Mouse (Mus musculus) left cerebral cortex, adult 2 months (tissue): ENCODE measurements around the gene Cd93. TPM values are rescaled to one million over a fixed set of nuclear protein-coding genes. Genes with fewer than 3 reads are reported as not detected.

Source experiments
- DNase-seq, 2 experiments: peaks; one replicate each; pipeline ENCODE4 v3.0.0; 2021 to 2022; ENCODE audit warnings: low spot score in 2 of 2, mixed read lengths in 1 of 2; ENCODE audit errors: extremely low spot score in 1 of 2
- H3K27ac ChIP-seq: fragments of 200-600 bp; 2 replicates; pipeline ENCODE4 v1.8.1; 2022
- H3K4me3 ChIP-seq: fragments of 200-600 bp; 2 replicates; pipeline ENCODE4 v1.8.1; 2022
- CTCF ChIP-seq: fragments of 200-600 bp; IDR thresholded peaks from 2 replicates; pipeline ENCODE4 v1.8.1; 2022; ENCODE audit warnings: antibody characterized with exemption, mild to moderate bottlenecking, moderate library complexity
- intact Hi-C: fragments of 180-260 bp; cut with DNase I; formaldehyde crosslinking; loops from one replicate; pipeline ENCODE4 v1.15.1; 2025
- total RNA-seq, 2 experiments: library from RNA; stranded (reverse); gene quantifications; 2 replicates each; pipeline ENCODE4 v1.2.3; 2021

The Cd93 gene
- total RNA-seq, 2 experiments from 2014 or later, result 5.0 to 5.2 TPM

DNA sequence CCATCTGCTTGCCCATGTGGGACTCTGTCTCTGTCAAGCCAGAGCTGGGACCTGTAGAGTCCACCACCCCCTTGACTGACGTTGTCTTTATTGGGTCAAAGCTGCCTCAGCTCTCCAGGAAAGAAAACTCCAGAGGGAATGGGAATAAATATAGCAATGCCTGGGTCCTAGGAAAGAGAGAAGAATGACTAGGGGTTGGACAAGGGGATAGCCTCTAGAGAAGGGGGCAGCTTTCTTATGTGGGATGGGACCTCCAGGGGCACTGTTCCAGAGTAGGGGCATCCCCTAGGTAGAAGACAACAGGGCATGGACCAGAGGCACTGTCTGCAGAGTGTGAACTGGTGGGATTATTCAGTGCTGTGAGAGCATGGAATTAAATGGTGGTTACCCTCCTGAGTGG, 33.5 kb downstream of the Cd93 start:
- H3K27ac ChIP-seq, result no peak overlapping the region
- intact Hi-C loops, result loop anchor here (5.0 kb wide), 3 partner anchors 127 to 247 kb away; no protein-coding TSS in a partner anchor
- H3K4me3 ChIP-seq, result no peak overlapping the region
- no peak for TF ChIP-seq CTCF
- DNase-seq, result no peak

DNA sequence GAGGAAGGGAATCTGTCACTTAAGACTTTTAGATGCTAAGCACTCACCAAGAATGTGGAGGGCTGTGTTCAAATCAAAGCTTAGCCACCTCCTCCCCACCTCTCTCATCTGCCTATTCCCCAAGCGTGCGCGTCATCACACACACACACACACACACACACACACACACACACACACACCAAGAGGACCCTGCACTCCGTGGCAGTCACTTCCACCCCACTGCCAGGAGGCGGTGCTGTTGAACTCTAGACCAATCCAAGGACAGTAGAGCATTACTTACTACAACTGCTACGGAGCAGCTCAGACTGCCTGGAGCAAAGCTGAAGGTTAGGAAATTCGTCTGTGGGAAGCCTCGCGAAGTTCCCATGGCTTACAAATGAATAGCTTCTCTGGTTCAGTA, 34.2 kb downstream of the Cd93 start:
- Histone ChIP-seq H3K4me3 (no peak overlapping the region), H3K27ac (no peak overlapping the region)
- intact Hi-C loops, result loop anchor here (5.0 kb wide), 3 partner anchors 128 to 248 kb away; no protein-coding TSS in a partner anchor
- DNase-seq, result peak; percentile 71 to 78
- peak; percentile 59 for TF ChIP-seq CTCF

DNA sequence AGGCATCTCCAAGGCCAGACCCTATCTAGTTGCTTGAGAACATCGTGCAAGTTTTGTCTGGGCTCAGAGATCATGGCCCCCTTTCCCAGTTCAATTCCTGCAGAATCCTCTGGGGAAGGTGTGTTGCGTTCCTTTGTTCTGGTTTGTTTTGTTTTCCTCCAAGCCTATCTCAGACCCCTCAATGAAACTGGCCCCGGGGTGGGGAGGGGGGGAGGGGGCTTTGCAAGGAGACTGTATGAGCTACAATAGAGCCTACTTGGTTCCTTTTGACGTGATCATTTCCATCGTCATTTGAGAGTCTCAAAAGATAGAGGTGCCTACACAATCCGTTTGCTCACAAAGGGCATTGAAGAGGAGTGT, 34.6 kb downstream of the Cd93 start:
- intact Hi-C loops, result loop anchor here (5.0 kb wide), 3 partner anchors 129 to 249 kb away; no protein-coding TSS in a partner anchor
- no peak for TF ChIP-seq CTCF
- no peak for DNase-seq
- peak overlapping the region; percentile 40; the same call in 1 of the 2 replicates for H3K4me3 ChIP-seq
- H3K27ac ChIP-seq, result peak overlapping the region; percentile 57

DNA sequence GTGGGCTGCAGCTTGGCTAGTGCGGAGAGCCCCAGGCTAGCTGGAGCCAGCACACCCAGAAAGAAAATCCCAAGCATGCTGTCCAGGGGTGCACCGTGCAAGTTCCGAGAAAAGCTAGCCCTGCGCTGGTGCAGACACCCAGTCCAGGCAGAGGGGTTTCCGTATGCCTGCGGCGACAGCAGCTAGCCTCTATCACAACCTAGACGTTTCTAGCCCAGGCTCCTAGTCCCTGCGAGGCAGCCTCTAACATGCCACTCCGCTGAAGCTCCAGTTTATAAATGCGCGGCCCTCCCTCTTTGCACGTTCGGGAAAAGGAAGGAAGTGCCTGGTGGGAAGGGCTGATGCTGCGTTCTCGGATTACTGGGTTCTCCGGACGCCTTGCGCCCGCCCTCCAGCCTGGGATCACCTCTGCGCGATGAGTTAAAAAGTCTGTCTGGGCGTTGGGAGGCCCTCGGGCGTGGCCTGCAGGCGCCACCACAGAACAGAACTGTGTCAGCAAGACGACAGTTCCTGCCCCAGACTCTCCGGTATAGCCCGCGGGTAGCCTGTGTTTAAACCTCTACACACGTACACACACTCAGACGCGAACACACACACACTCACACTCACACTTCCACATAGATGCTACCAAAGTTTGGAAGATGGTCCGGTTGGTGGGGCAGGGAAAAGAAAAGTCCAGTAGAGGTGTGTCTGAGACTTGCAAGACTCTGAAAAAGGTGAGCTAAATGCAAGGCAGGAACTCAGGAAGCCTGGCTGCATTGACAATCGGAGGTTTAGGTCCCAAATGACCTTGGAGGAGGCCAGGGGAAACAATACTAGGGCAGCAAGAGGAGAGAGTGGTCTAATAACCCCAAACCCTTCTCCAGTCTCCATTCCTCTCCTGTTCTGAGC, 35.2 kb downstream of the Cd93 start, which contains the start of gene Thbd:
TSS of gene Thbd (minus strand) at position 319 of the 891 bp plus-strand sequence.
- intact Hi-C loops, result loop anchor here (5.0 kb wide), 3 partner anchors 129 to 249 kb away; no protein-coding TSS in a partner anchor
- peak in 1 of 2 experiments; percentile 22 for DNase-seq
- H3K27ac ChIP-seq, result peak within 1 kb of the TSS; percentile 57
- peak within 1 kb of the TSS; percentile 40 for H3K4me3 ChIP-seq
- TF ChIP-seq CTCF, result no peak

DNA sequence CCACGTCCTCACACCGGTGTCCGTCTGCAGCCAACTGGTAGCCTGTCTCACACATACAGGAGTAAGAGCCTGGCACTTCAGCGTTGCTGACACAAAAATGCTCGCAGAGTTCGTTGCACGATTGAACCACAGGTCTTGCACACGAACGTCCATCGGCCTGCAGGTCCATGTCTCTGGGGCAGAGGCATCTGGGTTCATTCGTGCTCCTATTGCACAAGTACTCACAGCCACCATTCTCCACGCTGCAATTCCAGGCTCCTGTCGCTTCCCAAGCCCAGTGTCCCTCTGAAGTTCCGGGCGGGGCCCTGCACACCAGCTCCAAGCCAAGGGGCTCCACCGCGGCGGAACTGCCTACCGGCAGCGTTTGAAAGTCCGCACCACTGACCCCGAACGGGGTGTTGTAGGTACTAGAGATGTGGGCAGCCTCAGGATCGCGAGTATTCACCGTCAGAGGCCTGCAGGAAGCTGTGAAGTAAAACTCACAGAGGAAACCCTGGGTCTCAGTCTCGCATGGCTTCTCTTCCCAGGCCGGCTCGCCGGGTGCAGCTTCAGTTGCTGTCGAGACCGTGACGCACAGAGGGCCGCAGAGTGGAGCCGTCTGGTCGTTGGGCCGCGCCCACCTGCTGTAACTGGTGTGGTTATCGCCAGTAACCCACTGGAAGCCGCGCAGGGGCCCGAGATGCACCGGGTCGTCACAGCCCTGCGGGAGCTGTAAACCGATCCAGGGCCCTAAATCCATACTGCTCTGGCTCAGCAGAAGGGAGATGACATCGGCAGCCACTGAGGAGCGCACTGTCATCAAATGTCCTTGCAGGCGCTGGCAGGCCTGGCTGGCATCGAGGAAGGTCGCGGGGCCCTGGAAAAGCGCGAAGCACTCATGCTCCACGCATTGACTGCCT, 36.1 kb downstream of the Cd93 start:
- intact Hi-C loops, result loop anchor here (5.0 kb wide), 3 partner anchors 130 to 250 kb away; no protein-coding TSS in a partner anchor
- no peak for TF ChIP-seq CTCF
- Histone ChIP-seq H3K4me3 (peak overlapping the region; percentile 40), H3K27ac (peak overlapping the region; percentile 38)
- no peak for DNase-seq

DNA sequence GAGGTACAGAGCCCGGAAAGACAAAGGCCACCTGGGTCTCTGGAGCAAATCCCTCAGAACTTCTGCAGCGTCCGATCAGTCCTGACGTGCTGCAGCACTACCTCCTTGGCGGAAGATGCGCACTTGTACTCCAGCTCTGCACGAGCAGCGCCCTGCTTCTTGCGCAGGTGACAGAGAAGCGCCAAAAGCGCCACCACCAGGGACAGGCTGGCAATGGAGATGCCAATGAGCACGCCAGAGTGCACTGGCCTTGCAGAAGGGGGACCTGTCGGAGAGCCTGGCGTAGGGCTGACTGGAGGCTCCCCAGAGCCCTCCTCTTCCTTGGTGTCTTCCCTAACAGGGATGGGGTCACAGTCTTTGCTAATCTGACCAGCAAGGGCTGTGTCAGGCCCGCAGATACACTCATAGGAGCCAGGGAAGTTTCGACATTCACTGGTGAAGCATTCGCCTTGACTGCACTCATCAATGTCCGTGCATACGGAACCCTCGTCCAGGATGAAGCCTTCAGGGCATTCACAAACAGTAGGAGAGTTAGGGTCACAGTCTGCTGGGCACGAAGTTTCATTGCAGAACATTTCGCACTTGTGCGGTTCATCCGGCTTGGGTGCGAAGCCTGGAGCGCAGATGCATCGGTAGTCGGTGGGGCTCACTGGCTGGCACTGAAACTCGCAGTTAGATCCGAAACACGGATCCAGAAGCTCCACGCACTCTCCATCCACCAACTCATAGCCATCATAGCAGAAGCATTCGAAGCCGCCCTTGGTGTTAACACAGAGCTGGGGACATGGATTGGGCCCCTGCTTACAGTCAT, 37.0 kb downstream of the Cd93 start:
- TF ChIP-seq CTCF, result peak; percentile 34
- peak overlapping the region; percentile 40 for H3K4me3 ChIP-seq
- peak in 1 of 2 experiments; percentile 26 for DNase-seq
- intact Hi-C loops, result loop anchor here (5.0 kb wide), 3 partner anchors 131 to 251 kb away; no protein-coding TSS in a partner anchor
- H3K27ac ChIP-seq, result peak overlapping the region; percentile 37; the same call in 1 of the 2 replicates

DNA sequence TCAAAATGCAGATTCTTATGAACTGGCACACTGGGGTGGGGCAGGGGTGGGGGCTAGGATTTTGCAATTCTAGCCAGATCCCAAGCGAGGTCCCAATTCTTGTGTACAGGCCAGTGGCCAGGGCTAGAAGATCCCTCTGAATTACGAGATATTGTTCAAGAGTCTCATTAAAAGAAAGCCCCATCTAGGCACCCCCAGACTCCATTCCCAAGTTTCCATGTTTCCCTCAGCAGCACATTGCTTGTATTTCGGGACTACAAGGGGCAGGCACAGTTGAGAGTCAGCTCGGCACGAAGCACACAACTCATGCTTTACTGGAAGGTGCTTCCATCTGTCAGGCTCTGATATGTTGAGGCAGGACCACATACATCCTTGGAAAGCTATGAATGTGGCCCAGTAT, 38.5 kb downstream of the Cd93 start:
- no peak for DNase-seq
- TF ChIP-seq CTCF, result no peak
- intact Hi-C loops, result loop anchor here (5.0 kb wide), 3 partner anchors 132 to 252 kb away; no protein-coding TSS in a partner anchor
- H3K27ac ChIP-seq, result no peak overlapping the region
- H3K4me3 ChIP-seq, result peak overlapping the region; percentile 13; the same call in 1 of the 2 replicates

DNA sequence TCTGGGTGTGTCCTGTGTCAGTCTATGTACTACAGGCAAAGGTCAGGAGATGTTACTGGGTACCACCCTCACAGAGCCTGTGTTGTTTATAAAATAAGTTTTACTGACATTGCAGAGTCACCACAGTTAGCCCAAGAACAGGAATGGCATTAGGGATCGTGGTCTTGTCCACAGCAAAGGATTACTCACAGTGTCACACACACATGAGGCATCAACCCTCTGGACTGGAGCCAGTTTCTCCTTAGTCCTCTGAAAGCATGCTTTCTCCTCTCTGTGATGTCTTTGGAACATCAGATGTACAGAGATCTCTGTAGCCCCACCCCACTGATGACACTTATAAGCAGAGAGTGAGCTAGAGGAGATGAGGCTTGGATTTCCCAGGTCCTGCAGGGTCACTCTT, 41.1 kb downstream of the Cd93 start:
- no peak for DNase-seq
- Histone ChIP-seq H3K4me3 (no peak overlapping the region), H3K27ac (no peak overlapping the region)
- intact Hi-C loops, result no loop called here
- no peak for TF ChIP-seq CTCF

DNA sequence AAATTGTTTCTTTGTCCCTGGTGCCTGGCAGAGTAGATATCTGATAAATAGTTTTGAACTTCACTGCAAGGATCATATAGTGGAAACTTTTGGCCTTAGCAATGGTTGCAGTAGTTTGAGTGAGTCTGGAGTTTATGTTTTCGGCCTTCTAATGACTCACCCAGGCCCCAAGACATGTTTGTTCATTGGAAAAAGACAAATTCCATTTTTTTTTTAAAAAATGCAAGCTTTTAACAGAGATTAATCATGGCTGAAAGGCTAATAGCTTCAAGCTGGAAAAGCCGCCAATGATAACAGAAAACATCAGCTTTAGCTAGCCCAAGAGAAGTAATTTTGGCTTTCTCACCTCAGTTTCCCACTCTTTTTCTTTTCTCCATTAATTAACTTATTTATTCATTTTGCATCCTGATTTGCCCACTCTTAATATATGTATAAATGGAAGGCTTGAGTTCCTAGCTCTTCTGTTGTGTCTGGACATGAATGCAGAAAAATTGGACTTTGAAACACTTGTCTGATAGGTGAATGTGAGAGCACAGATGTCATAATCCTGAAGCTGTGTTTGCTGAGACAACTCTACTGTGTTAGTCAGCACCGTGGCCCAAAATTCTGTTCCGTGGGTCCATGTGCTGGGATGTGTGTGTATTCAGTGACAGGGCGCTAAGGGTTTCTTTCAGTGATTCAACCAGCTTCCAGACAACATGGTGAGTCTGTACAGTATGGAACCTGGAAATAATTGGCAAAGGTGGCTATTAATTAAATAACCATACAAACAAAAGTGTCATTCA, 44.3 kb downstream of the Cd93 start:
- H3K27ac ChIP-seq, result peak overlapping the region; percentile 15; the same call in 1 of the 2 replicates
- DNase-seq, result no peak
- intact Hi-C loops, result loop anchor here (5.0 kb wide), 3 partner anchors 72 to 257 kb away; no protein-coding TSS in a partner anchor
- H3K4me3 ChIP-seq, result peak overlapping the region; percentile 63
- TF ChIP-seq CTCF, result no peak

DNA sequence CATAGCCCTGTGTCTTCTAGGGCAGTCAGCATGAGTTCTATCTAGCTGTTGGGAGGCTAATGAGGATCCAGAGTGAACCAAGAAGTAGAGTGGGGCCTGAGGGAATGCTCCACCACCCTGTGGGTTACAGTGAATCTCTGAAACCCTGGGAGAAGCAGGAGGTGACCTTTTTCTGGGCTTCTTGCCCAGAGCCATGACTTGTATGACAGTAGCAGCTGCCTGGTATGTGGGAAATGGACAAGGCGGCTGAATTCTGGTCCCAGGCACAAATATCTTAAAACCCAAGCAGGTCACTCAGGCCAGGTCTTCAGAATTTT, 45.6 kb downstream of the Cd93 start:
- Histone ChIP-seq H3K27ac (peak overlapping the region; percentile 94), H3K4me3 (peak overlapping the region; percentile 63)
- TF ChIP-seq CTCF, result no peak
- intact Hi-C loops, result loop anchor here (5.0 kb wide), 3 partner anchors 70 to 255 kb away; no protein-coding TSS in a partner anchor
- DNase-seq, result no peak
